Mouse (Mus musculus) left cerebral cortex, adult 11 months (tissue): Measurements from ENCODE around the gene Cnnm1.
"Not testable (repeated sequence)": the region's sequence is repeated elsewhere in the genome, so short reads cannot be mapped to it uniquely, and the experiment has no call there.

Source experiments
- DNase-seq: peaks from one replicate; pipeline ENCODE4 v3.0.0; 2022; ENCODE audit warnings: low spot score

The Cnnm1 gene

DNA sequence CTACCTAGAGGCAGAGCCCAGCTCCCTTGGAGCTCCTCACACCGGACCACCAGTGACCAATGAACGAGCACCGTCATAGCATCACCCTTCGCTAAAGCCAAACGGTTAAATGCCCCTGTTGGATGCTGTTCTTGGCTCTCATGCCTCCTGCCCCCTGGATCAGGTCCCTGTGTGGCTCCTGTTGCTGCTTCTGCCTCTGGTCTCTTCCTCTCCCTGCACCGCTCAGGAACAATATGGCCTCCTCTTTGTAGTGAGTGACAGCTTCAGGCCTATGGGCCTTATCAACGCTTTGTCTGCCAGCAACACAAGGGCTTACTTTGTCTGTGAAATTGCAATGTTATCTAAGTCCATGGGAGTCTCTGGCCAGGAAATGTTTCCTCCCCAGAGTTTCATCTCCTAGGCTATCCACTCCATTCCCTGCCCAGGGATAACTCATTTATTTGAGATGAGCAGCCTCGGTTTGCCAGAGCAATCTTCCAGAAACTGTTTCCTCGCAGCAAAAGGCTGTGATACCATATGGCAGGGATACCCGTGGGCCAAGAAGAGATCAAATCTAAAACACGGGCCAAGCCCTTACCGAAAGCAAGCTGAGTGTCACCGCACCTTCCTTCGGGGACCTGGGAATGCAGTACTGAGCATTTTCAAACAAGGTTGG, 25.5 kb downstream of the Cnnm1 start:
- DNase-seq = no peak

DNA sequence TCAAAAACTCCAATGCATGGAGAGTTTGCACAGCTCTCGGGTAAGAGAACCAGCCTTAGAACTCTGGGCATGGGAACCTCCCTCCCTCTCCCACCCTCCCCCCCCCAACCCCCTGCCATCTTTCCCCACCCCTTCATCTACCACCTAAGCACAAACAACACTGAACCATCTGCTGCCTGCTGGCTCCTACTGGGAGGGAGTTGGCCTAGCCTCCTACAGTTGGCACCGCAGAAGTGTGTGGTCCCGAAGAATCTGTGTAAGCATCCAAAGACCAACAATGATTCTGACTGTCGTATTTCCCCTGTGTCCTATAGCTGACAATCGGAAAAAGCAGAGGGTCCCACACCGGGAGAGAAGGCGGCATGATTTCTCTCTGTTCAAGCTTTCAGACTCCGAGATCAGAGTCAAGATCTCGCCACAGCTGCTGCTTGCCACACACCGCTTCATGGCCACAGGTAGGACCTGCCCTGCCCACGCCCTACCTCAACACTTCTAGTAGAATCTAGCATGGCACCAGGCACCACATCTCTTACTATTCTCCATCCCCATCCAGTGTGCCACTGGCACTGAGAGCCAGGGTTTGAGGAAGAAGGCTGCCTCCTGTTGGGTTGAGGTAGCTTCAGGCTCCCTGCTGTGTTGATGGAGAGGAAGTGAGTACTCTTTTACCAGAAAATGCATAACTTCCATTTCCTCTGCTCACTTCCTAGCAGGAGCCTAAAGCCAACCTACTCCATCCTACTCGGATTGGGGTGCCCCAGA, 27.9 kb downstream of the Cnnm1 start:
- DNase-seq = no peak

DNA sequence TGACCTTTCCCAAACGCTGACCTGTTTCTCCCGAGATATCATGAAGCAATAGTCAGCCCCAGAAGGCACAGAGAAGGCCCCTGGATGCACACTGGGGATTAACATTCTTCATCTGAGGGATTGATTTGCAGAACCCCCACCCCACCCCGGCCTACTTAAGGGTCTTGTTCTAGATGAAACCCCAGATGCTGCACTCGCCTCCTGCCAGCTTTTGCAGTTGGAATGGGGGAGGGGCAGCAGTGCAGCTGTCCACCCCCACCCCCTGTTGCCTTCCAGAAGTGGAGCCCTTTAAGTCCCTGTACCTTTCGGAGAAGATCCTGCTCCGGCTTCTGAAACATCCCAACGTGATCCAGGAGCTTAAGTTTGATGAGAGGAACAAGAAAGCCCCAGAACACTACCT, 29.1 kb downstream of the Cnnm1 start:
- DNase-seq = no peak

DNA sequence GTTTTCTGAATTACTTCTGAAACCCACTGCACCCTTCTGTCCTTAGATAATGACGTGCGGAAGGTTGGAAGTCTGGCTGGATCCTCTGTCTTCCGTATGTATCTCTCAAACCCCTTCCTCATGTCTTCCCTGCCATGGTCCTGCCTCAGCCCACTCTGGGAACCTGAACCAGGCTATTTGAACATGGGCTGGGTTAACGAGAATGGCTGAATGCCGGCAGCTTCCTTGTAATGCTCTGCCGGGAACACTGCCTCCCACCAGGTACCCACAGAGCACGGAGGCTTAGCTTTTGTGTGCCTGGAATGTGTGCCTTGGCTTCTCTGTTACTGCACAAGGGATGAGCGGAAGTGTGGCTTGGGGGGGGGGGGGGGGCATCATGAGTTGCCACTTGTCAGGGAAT, 32.1 kb downstream of the Cnnm1 start:
- no peak for DNase-seq

DNA sequence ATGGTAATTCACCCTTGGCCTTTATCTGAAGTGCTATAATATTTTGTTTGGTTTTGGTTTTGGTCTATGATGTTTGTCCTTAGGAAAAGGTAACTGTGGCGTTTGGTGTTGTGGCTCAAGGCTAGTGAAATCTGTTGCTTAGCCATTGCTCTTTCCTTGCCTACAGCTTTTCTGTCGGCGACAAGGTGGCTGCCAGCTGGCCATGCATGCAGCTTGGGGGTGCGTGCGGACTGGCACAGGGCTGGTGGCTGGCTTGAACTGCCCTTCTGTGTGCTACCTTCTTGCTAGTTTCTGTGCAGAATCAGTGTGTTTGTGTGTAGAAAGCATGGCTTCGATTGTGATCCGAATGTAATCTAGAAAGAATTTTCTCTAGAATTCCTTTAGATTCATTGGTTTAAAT, 32.5 kb downstream of the Cnnm1 start:
- no peak for DNase-seq

DNA sequence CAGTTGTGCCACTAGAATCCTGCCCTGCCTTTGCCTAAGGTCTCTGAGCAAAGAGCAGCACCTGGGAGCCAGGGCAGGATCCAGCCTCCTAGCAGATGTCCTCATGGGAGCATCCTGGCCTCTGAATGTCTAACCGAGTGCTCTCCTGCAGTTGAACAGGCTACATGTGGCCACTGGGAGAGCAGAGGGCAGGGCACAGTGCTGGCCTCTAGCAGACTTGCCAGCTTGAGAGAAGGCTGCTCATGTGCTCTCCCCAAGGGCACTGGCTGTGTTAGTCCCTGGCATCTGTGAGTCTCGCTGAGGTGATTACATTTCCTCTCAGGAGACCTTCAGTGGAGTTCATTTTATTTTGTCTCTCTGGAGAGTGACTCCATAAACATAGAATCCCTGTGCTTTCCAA, 35.4 kb downstream of the Cnnm1 start:
- no peak for DNase-seq

DNA sequence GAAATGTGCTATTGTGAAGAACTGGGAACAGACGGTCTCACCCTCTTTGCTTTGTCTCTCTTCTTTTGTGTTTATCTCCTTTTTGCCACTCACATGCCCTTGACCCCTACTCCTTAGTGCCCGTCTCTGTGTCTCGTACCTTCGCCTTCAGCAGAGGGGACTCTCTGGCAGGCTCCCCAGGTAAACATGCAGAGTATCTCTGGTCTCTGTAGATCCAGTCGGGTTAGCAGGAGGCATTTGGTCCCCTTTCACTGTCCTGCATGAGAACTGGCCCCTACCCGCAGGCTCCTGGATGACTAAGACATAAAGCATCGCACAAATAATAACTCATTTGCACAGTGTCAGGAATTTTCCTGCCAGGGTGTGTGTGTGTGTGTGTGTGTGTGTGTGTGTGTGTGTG, 35.8 kb downstream of the Cnnm1 start:
- DNase-seq = no peak

DNA sequence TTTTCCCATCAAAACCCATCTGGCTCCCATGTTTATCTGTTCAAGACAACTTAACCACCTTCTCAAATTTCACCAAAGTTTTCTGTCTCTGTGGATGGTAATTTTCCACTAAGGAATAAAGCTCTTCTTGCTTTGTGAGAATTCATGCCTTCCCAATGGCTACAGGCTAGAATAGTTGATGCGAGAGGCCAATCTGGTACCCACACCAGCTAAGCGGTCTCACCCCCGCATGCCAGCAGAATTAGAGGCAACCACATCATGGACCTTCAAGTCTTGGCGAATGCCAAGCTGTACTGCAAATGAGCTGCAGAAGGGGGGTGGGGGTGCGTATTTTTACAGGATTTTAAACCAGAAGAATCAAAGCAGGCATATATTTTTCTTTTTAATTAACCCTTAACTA, 37.2 kb downstream of the Cnnm1 start:
- no peak for DNase-seq

DNA sequence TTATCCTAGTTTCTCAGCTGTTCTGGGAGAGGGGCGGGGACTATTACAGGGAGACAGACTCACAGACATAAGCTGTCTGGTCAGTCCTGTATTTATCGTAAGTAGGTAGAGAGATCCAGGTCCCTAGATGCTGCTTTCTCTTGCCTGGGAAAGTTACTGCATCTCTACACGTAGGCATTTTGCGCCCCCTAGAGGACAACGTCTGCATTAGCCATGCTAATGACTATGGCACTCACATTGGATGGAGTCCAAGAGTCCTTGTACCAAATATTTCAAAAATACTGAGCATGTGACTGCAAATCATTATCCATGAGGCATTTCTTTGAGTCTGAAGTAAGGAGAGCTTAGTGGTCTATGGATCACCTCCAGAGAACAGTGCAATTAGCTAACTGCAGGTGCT, 38.7 kb downstream of the Cnnm1 start:
- no peak for DNase-seq

DNA sequence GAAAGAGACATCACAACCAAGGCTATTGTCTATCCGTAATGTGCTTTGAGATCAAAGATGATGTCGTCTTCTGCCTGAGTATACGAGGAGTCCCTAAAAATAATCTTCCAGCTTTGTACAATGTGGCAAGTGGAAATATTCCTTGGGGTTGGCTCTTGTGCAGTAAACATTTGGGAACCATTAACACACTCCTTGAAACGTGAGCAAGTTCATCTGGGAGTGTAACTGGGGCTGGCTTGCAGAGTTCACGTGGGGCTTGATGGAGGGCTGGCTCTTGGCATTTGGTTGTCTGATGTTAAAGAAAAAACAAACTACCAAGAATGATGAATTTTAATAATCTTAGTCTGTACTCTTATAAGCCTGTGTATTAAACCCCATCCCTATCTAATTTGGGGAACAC, 39.2 kb downstream of the Cnnm1 start:
- DNase-seq = no peak

DNA sequence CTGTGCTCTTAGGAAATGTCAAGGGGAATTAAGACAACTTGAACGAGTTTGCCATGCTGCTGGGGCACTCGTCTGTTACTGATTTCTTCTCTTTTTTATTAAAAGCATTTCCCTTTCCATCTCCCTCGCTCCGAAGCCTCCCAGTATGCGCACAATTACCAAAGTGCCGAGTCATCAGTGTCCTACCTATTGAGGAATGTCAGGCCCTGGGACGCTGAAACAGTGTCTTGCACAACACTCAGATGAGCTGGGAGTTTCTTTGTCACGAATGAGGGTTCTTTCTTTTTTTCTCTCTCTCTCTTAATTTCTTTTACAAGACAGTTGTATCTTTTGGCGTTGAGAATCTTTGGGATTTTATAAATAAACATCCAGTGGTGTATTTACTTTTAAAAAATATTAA, 40.3 kb downstream of the Cnnm1 start:
- DNase-seq = no peak

DNA sequence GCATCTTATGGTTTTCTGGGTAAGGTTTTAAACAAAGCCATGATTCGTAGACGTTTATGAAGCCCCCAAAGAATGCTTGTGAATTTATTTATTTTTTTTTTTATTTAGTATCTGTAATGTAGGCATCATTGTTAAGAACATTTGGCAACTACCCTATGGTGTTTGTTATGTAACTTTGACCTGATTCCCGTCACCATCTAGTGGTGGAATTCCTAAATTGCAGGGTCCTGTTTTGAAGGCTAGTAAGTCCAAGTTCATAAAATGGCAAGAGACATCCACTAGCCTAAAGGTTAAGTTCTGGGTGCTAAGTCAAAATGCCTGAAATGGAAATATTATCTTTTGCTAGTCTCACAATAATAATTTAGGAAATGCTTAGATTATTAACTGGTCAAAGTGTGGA, 47.2 kb downstream of the Cnnm1 start:
- peak; percentile 32 for DNase-seq

DNA sequence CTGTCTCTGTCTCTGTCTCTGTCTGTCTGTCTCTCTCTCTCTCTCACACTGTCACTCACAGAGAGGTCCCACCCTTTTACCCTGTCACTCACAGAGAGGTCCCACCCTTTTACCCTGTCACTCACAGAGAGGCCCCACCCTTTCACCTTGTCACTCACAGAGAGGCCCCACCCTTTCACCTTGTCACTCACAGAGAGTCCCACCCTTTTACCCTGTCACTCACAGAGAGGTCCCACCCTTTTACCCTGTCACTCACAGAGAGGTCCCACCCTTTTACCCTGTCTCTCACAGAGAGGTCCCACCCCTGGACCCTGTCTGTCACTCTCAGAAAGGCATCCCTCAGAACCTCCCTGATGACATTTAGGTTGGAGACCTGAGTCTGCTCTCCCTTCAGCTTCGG, 53.1 kb downstream of the Cnnm1 start:
- DNase-seq = not testable (repeated sequence)

DNA sequence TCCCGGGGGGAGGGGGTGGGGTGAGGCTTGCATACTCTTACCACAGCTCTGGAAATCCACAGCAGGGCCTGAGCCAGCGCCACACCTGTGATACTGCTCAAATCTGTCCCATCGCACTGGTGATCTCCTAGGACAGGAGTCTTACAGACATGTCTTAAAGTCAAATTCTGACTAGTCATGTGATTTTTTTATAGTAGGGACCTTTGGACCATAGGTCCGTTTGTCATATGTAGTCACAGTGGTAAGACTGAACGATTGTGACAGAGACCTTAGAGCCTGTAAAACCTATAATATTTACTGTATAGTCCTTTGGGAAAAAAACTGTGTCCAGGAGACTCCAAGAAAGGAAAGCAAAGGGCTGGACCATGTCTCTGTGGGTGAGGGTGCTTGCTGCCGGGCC, 53.6 kb downstream of the Cnnm1 start:
- DNase-seq = no peak

DNA sequence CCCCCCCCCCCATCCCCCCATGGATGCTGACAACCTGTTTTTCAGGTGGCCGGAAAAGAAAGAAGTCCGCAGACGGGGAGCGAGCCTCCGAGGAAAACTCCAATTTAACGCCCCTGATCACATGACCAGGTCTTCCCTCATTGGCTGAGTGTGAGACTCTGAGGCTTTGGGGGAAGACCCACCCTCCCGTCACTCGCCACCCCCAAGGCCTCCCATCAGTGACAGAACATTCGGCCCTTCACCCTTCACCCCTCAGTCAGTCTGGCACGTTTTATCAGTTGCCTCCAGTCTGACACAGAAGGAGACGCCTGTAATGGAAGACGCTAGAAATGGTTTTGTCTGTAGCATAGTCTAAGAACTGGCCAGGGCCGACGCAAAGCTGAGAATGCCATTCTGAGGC, 54.7 kb downstream of the Cnnm1 start:
- DNase-seq = no peak

DNA sequence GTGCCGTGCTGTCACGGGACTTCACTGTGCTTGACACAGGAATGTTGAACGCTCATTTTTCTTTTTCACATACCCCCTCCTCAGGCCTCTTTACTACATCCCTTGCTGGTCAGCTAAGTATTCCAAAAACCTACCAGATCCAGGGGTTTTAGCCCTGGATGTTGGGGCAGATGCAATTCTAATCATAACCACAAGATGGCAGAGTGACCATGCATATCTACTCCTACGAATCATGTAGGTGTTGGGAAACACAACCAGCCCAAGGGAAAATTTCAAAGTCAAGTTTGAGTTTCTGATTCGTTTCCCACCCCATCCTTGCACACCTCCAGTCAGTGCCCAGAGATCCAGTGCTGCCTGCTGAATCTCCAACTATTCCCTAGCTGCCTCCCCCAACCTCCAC, 55.6 kb downstream of the Cnnm1 start:
- DNase-seq = peak; percentile 59

DNA sequence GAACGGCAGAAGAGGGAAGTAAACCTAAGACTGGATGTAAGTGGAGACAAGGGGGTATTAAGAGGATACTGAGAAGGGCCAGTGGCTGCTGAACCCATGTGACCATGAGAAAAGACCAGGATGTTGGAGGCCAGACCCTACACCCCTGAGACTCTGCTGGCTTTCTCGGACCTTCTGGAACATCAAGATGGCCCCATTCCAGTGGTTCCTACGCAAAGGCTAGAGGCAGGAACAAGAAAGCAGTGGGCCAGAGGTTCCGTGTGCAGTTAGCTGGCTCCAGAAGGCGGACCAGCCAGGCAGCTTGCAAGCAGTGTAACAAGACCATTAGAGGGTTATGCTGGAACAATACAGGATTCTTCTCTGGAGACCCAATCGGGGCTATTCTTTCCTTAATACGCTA, 57.2 kb downstream of the Cnnm1 start:
- no peak for DNase-seq

DNA sequence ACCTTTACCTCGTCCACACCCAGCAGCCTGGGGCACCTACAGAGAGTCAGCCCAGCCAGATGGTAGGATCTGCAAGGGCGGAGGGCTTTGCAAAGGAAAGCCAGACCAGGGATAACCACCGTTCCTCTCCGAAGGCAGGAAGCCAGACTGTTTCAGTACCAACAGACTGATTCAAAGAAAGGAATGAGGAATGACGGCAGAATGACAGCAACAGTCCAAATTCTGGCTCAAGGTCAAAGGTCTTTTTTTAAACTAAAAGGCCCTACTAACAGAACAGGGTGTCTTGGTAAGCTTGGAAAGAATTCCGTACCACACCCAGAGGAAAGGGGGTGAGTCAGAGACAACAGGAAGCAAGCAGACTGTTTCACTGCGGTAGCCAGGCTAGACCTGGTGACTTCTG, 58.6 kb downstream of the Cnnm1 start:
- DNase-seq = no peak

DNA sequence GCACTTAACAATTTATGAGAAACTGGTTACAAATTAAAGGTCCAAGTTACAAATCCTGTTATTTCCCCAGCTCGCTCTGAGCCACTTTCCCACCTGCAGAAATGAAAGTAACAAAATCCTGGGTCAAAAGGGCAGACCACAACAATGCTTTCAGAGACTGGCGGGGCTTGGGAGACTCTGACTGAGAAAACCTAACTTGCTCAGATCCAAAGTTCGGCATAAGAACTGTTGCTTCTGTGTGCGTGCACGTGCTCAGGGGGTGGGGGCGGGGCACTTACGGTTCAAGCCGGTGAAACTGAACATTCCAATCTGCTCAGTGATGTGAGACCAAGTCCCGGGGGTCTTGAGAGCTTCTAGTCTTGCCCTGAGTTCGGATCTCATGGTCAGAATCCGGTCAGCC, 62.4 kb downstream of the Cnnm1 start:
- DNase-seq = no peak

DNA sequence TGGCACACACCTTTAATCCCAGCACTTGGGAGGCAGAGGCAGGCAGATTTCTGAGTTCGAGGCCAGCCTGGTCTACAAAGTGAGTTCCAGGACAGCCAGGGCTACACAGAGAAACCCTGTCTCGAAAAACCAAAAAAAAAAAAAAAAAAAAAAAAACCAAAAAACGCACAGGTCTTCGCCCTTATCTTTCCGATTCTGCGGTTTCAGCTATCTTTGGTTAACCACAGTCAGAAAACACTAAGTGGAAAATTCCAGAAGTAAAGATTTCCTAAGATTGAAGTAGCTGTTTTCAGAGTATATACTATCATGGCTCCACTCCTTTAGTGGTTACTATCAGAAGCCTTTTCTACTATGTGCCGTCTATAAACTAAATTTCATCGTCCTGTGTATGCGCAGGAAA, 63.4 kb downstream of the Cnnm1 start:
- DNase-seq = not testable (repeated sequence)

DNA sequence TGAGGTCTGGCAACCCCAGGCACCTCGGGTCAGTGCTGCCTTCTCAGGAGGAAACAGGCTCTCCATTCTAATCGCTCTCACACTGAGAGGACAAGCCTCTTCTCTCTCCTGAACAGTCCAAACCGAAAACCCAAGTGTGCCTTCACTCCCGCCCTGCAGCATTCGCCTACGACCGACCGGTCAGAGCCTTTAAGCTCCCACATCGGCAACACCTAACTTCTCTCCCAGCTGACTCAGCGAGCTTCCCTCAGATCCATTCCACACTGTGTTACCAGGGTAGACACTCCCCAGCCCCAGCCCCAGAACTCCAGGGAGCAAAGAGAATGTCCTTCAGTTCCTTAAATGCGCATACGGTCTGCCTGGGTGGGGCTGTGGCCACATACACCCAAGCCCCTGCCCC, 65.2 kb downstream of the Cnnm1 start:
- no peak for DNase-seq

DNA sequence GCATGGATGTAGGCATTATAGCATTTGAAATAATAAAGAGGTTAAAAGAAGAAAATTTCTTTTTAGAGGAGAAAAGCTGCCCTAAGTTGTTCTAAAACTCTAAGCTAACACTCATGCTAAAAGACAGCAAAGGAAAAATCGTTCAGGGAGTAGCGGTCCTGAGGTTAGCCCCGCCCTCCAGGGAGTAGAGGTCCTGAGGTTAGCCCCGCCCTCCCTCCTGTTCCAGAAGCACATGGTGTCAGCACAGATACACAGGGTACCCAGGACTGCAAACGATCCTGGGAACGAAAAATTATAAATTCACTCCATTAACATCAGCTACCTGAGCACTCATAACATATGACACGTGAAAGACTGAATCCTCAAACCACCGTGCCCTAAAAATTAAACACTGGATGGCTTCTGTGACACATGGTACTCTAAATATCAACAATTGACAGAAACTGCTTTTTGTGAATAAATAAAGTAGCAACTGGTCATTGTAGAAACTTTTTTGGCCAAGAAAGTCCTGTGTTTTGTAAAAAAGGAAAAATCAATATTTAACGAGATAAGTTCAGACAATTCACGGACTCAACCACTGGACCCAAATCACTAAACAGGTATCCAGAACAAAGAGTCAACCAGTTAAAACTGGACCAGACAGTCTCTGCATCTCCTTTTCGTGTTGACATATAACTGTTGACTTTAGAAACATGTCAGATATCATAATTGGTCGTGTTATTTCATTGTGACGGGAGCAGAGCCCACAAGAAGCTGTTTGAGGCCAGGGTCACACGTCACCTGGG, 70.4 kb downstream of the Cnnm1 start:
- no peak for DNase-seq
